In the genomic region with DNA sequence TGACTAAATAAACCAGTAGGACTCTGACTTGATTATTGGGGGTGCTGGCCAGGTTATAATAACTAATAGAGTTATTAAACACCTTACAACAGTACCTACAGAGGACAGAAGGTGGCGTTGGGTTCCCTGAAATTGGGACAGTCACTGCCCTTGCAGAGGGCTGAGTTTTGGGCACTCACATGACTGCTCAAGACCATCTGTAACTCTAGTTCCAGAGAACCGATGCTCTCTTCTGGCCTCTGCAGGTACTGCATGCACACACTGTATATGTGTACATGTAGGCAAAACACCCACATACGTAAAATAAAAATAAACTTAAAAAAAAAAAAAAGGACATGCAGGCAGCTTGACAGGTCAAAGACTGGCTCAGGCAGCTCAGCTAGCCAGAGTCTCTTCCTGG, we compare ENCODE assay signal across 8 mouse cellular contexts. TPM values are rescaled to one million over a fixed set of nuclear protein-coding genes. Genes with fewer than 3 reads are reported as not detected.
DNase-seq lines count a peak whose midpoint lies in the region; ATAC-seq and TF ChIP-seq lines count a peak whose summit lies in the region.

No protein-coding gene starts in this region.

- no peaks in the 10 kb centered on the region for H3K9me3 ChIP-seq in hindbrain, embryonic 11.5 days (ENCODE audit: control insufficient read depth, low read length)
- H3K9me3 ChIP-seq in hindbrain, embryonic 13.5 days, result no peaks in the 10 kb centered on the region
- peaks cover 35% of the 10 kb centered on the region for H3K9me3 ChIP-seq in E14TG2a.4 (ENCODE audit: low read length)
- H3K9me3 ChIP-seq in liver, embryonic 14.5 days (ENCODE audit: control insufficient read depth, low read length), result no peaks in the 10 kb centered on the region

- no peaks in the 10 kb centered on the region for H3K36me3 ChIP-seq in hindbrain, embryonic 11.5 days (ENCODE audit: control insufficient read depth, insufficient read depth, low read length)
- H3K36me3 ChIP-seq in hindbrain, embryonic 13.5 days, result no peaks in the 10 kb centered on the region
- H3K36me3 ChIP-seq in E14TG2a.4 (ENCODE audit: insufficient read depth, low read length), result no peaks in the 10 kb centered on the region
- no peaks in the 10 kb centered on the region for H3K36me3 ChIP-seq in liver, embryonic 14.5 days (replicated peaks; ENCODE audit: control insufficient read depth, insufficient read depth, low read depth)

- no peak for TF ChIP-seq EP300 in liver, embryonic 14.5 days (IDR thresholded peaks at IDR 0.05; ENCODE audit: low read depth)

- no peak overlapping the region for H3K4me3 ChIP-seq in hindbrain, embryonic 11.5 days (ENCODE audit: low read depth, low read length)
- H3K4me3 ChIP-seq in hindbrain, embryonic 13.5 days, result no peak overlapping the region
- no peak overlapping the region for H3K4me3 ChIP-seq in E14TG2a.4 (replicated peaks; ENCODE audit: low read length)
- H3K4me3 ChIP-seq in liver, embryonic 14.5 days (ENCODE audit: insufficient read depth in 1 of 2, low read depth in 2 of 2, low read length in 2 of 2), result no peak overlapping the region

- H3K9ac ChIP-seq in hindbrain, embryonic 11.5 days (ENCODE audit: low read depth, low read length), result no peak overlapping the region
- no peak overlapping the region for H3K9ac ChIP-seq in hindbrain, embryonic 13.5 days
- no peak overlapping the region for H3K9ac ChIP-seq in liver, embryonic 14.5 days (replicated peaks)

- WGBS in hindbrain, embryonic 11.5 days, result 79% methylated on average over 3 of the region's 3 CpGs
- WGBS in hindbrain, embryonic 13.5 days, result 82% methylated on average over 3 of the region's 3 CpGs
- WGBS in liver, embryonic 14.5 days (ENCODE audit: insufficient replicate concordance), result 51% methylated on average over 3 of the region's 3 CpGs

- no peak for ATAC-seq in hindbrain, embryonic 11.5 days (ENCODE audit: low FRiP score)
- no peak for ATAC-seq in hindbrain, embryonic 13.5 days (ENCODE audit: low FRiP score)
- ATAC-seq in common myeloid progenitor, adult 5-6 weeks (replicated peaks; ENCODE audit: low read depth, poor library complexity, severe bottlenecking), result peak; percentile 98
- peak; percentile 61; the same call in 1 of the 2 replicates for ATAC-seq in liver, embryonic 14.5 days (ENCODE audit: insufficient read depth)

- no peak overlapping the region for H3K4me2 ChIP-seq in hindbrain, embryonic 11.5 days (replicated peaks; ENCODE audit: low read depth, low read length)
- no peak overlapping the region for H3K4me2 ChIP-seq in hindbrain, embryonic 13.5 days
- H3K4me2 ChIP-seq in liver, embryonic 14.5 days (ENCODE audit: low read depth), result no peak overlapping the region

- H3K4me1 ChIP-seq in hindbrain, embryonic 11.5 days (replicated peaks; ENCODE audit: control insufficient read depth, insufficient read depth, low read length), result no peaks in the 10 kb centered on the region
- H3K4me1 ChIP-seq in hindbrain, embryonic 13.5 days (replicated peaks), result no peaks in the 10 kb centered on the region
- H3K4me1 ChIP-seq in E14TG2a.4 (replicated peaks; ENCODE audit: low read depth, low read length), result peaks cover 13% of the 10 kb centered on the region
- no peaks in the 10 kb centered on the region for H3K4me1 ChIP-seq in liver, embryonic 14.5 days (replicated peaks; ENCODE audit: control insufficient read depth in 2 of 2, insufficient read depth in 2 of 2, low read length in 1 of 2)

- H3K27me3 ChIP-seq in hindbrain, embryonic 11.5 days (ENCODE audit: control insufficient read depth, insufficient read depth, low read length), result no peaks in the 10 kb centered on the region
- no peaks in the 10 kb centered on the region for H3K27me3 ChIP-seq in hindbrain, embryonic 13.5 days
- no peaks in the 10 kb centered on the region for H3K27me3 ChIP-seq in E14TG2a.4 (ENCODE audit: insufficient read depth, low read length)
- H3K27me3 ChIP-seq in liver, embryonic 14.5 days (ENCODE audit: control insufficient read depth, insufficient read depth, low read length), result no peaks in the 10 kb centered on the region

- peak; percentile 42 for TF ChIP-seq CTCF in E14TG2a.4 (conservative IDR thresholded peaks at IDR 0.05; ENCODE audit: low read length)
- peak; percentile 62 for TF ChIP-seq CTCF in liver, embryonic 14.5 days (IDR thresholded peaks at IDR 0.05; ENCODE audit: low read depth)

- DNase-seq in hindbrain, embryonic 11.5 days (ENCODE audit: low spot score), result peak; percentile 19
- no peak for DNase-seq in liver, embryonic 14.5 days (ENCODE audit: low read depth in 3 of 3, low spot score in 3 of 3)
- DNase-seq in spleen, postnatal 4 days (ENCODE audit: low spot score in 2 of 2), result peak; percentile 38 to 71
- DNase-seq in neural tube, embryonic 10.5 days (ENCODE audit: extremely low spot score, low spot score), result no peak
- DNase-seq in left cerebral cortex, adult 9 months (ENCODE audit: low spot score in 2 of 2), result no peak

- no peak overlapping the region for H3K27ac ChIP-seq in hindbrain, embryonic 11.5 days (ENCODE audit: low read depth, low read length)
- H3K27ac ChIP-seq in hindbrain, embryonic 13.5 days, result no peak overlapping the region
- H3K27ac ChIP-seq in liver, embryonic 14.5 days, result no peak overlapping the region

RNA-seq across cellular contexts. Expression of a gene that starts 19.1 kb away (rescaled TPM):
- 59.9 and 63.6 TPM in 2 replicates for polyA plus RNA-seq in hindbrain, embryonic 11.5 days (2014; fragmentation: Nextera tagmentation; extraction: Ambion mirVana)
- 28.2 and 29.5 TPM in 2 replicates for polyA plus RNA-seq in hindbrain, embryonic 13.5 days (2015; fragmentation: Nextera tagmentation; extraction: Ambion mirVana)
- 192 and 228 TPM in 2 replicates for total RNA-seq in common myeloid progenitor, adult 5-6 weeks (2017)
- 11.7 and 18.3 TPM in 2 replicates for polyA plus RNA-seq in liver, embryonic 14.5 days (2012; rRNA removed)
- polyA plus RNA-seq in liver, embryonic 14.5 days (2014; fragmentation: Nextera tagmentation; extraction: Ambion mirVana), result 18.8 and 20.9 TPM in 2 replicates

Comparison
In these comparisons a context has a peak if more than half of its experiments do, and no peak if none do; other contexts are left out.
1. ATAC-seq: peak in common myeloid progenitor, adult 5-6 weeks (single experiment) and liver, embryonic 14.5 days (single experiment); none in hindbrain, embryonic 11.5 days (single experiment) and hindbrain, embryonic 13.5 days (single experiment).
2. DNase-seq: peak in hindbrain, embryonic 11.5 days (single experiment) and spleen, postnatal 4 days (2 of 2); none in liver, embryonic 14.5 days (0 of 3), neural tube, embryonic 10.5 days (single experiment) and left cerebral cortex, adult 9 months (0 of 2).